Mouse (Mus musculus) fat pad, adult 2 months (tissue): ENCODE measurements around the gene Tmbim4.

Source experiments
- DNase-seq: peaks from one replicate; pipeline ENCODE4 v3.0.0-alpha.2; 2011; ENCODE audit warnings: low read depth, low spot score; ENCODE audit errors: extremely low read depth

The Tmbim4 gene

GRCm38 (mm10) chr10:120239476-120239875 lies 38.1 kb downstream of the Tmbim4 start:
- no peak for DNase-seq

DNA sequence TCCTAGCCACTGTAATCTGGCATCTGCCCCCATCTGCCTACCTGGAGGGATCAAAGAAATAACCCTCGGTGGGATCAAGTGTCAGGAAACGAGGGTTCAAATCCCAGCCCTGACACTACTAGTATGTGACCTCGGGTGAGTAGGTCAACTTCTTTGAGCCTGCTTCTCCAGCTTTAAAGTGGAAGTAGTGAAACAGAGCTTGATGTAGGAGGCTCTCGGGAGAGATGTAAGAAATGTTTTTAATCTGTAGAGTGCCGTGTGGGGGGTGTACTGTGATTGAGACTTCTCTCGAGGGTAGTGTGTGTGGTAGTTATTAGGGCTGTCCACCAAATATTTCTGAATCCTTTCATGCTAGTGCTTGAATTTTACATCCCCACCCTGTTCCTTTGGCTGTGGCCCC lies 41.0 kb downstream of the Tmbim4 start:
- no peak for DNase-seq

DNA sequence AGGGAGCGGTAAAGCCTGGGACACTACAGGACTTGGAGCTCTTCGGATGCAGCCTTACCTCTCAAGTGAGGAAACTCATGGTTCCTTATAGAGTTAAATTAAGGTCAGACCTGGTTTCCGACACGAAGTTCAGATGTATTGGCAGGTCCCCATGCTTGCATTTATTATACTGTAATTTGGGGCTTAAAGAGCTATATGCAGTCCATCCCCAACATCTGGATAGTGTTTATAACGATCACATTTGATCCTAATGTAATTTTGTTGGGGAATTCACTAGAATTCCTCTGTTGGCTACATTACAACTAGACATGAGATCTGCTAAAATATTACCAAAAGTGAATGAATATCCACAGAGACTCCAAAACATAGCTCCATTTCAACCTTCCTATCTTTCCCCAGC lies 44.3 kb downstream of the Tmbim4 start:
- DNase-seq: no peak

GRCm38 (mm10) chr10:120246994-120247750 lies 45.8 kb downstream of the Tmbim4 start:
- DNase-seq: no peak

- no peak for DNase-seq
These were observed 49.7 kb downstream of the Tmbim4 start for GRCm38 (mm10) chr10:120250911-120251683.

GRCm38 (mm10) chr10:120251791-120252190 lies 50.4 kb downstream of the Tmbim4 start:
- DNase-seq: no peak

- DNase-seq: no peak
These were observed 51.4 kb downstream of the Tmbim4 start for GRCm38 (mm10) chr10:120252800-120253199.

GRCm38 (mm10) chr10:120257231-120257630 lies 55.8 kb downstream of the Tmbim4 start:
- no peak for DNase-seq

DNA sequence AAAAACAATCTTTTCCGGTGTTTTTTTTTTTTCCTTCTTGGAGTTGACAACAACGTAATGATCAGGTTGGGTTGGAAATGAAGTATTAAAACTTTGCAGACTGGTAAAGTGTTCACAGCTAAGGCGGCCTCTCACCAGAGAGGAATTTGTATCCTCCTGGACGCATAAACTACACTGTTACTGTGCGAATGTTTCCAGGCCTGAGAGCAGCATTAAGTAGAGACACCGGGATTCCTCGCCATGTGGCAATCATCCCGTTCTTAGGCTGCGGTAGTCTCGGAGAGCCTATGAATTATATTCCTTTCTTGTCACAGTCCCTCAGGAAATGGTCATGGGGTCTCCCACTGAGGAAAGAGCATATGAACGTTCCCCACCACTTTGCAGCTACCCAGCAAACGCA lies 66.4 kb downstream of the Tmbim4 start:
- DNase-seq: no peak

DNA sequence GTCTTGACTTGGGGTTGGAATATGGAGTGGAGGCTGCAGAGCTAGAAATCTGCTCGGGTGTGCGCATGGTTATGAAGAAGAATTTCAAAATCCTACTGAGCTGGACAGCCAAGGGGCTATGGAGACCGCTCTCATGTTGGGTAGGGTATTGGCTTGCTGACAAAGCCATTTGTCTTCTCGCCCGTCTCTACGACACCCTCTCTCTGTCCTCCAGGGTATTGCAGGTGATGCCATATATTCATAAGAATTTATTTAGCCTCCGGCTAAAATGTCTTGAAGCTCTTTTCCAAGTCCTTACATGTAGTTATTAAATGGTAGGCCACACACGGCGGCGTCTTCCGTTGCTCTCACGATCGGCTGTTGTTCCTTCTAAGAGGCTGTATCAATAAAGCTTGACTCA lies 68.6 kb downstream of the Tmbim4 start:
- DNase-seq: no peak

GRCm38 (mm10) chr10:120270777-120271176 lies 69.4 kb downstream of the Tmbim4 start:
- no peak for DNase-seq

DNA sequence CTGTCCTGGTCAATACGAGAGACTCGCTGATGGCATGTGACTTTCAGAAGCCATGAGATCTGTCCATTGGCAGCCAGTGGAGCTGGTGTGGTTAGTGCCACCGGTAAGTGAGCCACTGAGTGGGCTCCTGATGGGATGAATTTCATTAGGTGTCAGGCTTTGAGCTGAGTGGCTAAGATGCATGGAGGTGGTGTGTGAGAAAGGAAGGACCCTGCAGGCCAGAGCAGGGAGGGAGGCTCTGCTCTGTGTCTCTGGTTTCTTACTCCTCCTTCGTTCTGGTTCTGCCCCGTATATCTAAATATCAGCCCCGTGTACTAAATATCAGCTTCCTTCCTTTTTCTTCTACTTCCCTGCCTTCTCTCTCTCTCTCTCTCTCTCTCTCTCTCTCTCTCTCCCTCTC lies 69.9 kb downstream of the Tmbim4 start:
- no peak for DNase-seq

DNA sequence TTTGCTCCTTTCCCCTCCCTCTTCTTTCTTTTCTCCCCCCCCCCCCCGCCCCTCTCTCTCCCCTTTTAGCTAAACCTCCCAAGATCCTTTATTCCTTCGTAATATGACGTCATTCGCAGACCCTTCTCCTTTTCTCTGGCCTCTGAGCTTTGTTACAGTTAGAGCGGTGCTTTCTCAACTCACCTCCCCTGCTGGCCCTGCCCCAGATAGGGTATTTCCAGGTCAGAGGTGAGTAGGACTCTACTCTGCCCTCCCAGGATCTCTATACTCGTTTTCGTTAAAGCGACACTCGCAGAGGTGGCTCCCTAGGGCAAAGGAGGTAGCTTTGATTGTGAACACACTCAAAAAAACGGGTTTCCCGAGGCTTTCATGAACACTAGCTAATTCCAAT lies 70.5 kb downstream of the Tmbim4 start:
- no peak for DNase-seq

GRCm38 (mm10) chr10:120272270-120272883 lies 71.0 kb downstream of the Tmbim4 start:
- DNase-seq: no peak

DNA sequence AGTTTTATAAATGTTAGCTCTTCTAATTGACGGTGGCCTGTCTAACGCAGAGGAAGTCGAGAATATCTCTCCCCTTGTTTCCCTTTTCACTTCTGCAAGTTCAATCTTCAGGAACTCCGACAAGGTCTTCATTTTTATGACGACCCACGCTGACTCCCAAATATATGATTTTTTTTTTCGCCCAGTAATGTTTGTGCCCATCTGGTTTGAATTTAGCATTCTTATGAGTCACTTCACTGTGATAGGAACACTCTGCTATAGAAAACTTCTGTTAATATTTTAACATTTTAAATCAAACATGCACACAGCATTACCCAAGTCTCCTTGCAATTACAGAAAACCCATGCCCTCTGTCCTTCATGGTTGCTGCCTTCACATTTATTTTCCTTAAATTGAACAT lies 71.9 kb downstream of the Tmbim4 start:
- no peak for DNase-seq
